Mouse (Mus musculus): ENCODE results near the gene Ldhb.

DNA sequence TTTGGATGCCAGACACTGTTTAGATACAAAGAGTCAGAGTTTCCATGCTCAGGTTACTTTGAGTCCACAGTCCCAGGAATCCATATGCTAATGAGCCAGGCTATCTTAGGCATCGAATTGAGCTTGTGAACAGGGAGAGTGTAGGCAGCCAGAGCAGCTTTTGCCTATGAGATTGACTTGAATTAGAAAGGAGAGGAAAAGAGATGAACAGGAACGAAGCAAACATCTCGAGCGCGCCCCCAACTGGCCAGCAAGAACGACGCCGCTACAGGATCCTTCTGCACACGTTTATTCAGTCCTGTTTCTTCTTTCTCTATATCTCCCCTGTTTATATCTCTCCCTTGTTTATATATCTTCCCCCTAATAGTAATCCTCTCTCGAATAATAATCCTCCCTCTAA is 7.2 kb upstream of the Ldhb start:
- TF ChIP-seq POLR2A (IDR thresholded peaks at IDR 0.05; ENCODE audit: low read depth, low read length) = no peak
- no peak for TF ChIP-seq CTCF (IDR thresholded peaks at IDR 0.05; ENCODE audit: extremely low read depth, insufficient read length, insufficient replicate concordance, low read depth, low read length)
